Mouse (Mus musculus) forebrain, embryonic 11.5 days (tissue): ENCODE measurements around the gene Smg5. TPM values are rescaled to one million over a fixed set of nuclear protein-coding genes. Genes with fewer than 3 reads are reported as not detected.

Experiments
- ATAC-seq: fragments of 200-750 bp; cut with Nextera tagmentation; replicated peaks from 2 replicates; pipeline ENCODE4 v1.8.0; 2017; ENCODE audit warnings: moderate TSS enrichment; ENCODE audit not compliant: low FRiP score
- DNase-seq: peaks from one replicate; pipeline ENCODE4 v3.0.0-alpha.2; 2017; ENCODE audit warnings: low spot score
- H3K27ac ChIP-seq: fragments of 300-500 bp; sonication (generic); 2 replicates; pipeline ENCODE4 v1.5.1; 2014; ENCODE audit warnings: low read depth, low read length
- H3K27me3 ChIP-seq: fragments of 300-500 bp; sonication (generic); 2 replicates; pipeline ENCODE4 v1.6.1; 2014; ENCODE audit warnings: mild to moderate bottlenecking, low read length, mixed read lengths; ENCODE audit not compliant: control insufficient read depth, insufficient read depth
- H3K36me3 ChIP-seq: fragments of 300-500 bp; sonication (generic); 2 replicates; pipeline ENCODE4 v1.6.1; 2014; ENCODE audit warnings: mild to moderate bottlenecking, low read length, moderate library complexity, mixed read lengths; ENCODE audit not compliant: control insufficient read depth, insufficient read depth
- H3K4me1 ChIP-seq: fragments of 300-500 bp; sonication (generic); replicated peaks from 2 replicates; pipeline ENCODE4 v1.6.1; 2014; ENCODE audit warnings: low read length, mixed read lengths; ENCODE audit not compliant: control insufficient read depth, insufficient read depth
- H3K4me2 ChIP-seq: fragments of 300-500 bp; sonication (generic); 2 replicates; pipeline ENCODE4 v1.6.1; 2014; ENCODE audit warnings: low read depth, mild to moderate bottlenecking, low read length, moderate library complexity, mixed read lengths; ENCODE audit not compliant: severe bottlenecking
- H3K4me3 ChIP-seq: fragments of 300-500 bp; sonication (generic); 2 replicates; pipeline ENCODE4 v1.5.1; 2014; ENCODE audit warnings: low read depth, low read length
- H3K9ac ChIP-seq: fragments of 300-500 bp; sonication (generic); 2 replicates; pipeline ENCODE4 v1.6.1; 2014; ENCODE audit warnings: low read length
- H3K9me3 ChIP-seq: fragments of 300-500 bp; sonication (generic); 2 replicates; pipeline ENCODE4 v1.6.1; 2016; ENCODE audit warnings: low read length, mixed read lengths; ENCODE audit not compliant: control insufficient read depth
- WGBS: fragments of 180-500 bp; shearing (Covaris S2); extraction: QIAGEN DNeasy Blood & Tissue Kit; methylation state at CpG from one replicate; pipeline ENCODE4 v1.1.7; 2014; 5-methylcytosine and 5-hydroxymethylcytosine counted together
- polyA plus RNA-seq: library from polyadenylated mRNA; unstranded; fragments of >200 nt; fragmentation: Nextera tagmentation; extraction: Ambion mirVana; gene quantifications from 2 replicates; pipeline ENCODE4 v1.2.1, GENCODE M21; 2014

The Smg5 gene
- polyA plus RNA-seq, 1 experiment from 2014 or later, result 70.6 TPM

DNA sequence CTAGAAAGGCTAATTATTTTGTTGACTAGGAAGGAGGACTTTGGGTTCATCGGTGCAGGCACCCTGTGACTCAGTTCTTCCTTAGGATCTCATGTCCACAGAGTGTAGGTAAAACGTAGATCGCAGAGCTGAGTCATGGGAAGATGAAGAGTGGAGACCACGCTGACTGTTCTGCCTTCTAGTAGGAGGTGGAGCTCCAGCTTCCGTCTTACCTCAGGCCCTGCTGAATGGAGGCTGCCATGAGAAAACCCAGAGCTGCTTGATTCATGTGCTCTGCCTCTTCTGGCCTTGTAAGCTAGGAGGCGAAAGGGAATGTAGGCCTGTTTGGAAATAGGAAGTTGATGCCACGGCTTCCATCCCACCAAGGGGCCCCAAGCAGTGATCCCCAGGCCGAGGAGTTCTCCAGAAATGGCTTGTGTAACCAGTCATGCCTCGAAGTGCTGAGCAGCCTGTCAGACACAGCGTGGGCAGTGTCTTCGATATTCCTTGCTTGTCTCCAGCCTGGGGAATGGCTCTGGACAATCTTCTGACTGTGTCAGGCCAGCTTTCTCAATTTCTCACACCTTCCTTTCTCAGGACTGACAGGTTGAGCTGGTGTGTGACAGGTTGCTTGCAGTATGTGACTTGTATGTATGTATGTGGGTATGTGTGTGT is 1.4 kb downstream of the Smg5 start:
- Histone ChIP-seq H3K36me3 (no peaks in the 10 kb centered on the region; the same call in 1 of the 2 replicates), H3K9me3 (no peaks in the 10 kb centered on the region), H3K4me2 (peak overlapping the region; percentile 58; the same call in 1 of the 2 replicates), H3K27ac (no peak overlapping the region), H3K27me3 (no peaks in the 10 kb centered on the region), H3K9ac (no peak overlapping the region), H3K4me3 (0 out of 2 replicates have a peak overlapping the region, but pooled peaks have one; percentile 6), H3K4me1 (no peaks in the 10 kb centered on the region; the same call in 1 of the 2 replicates)
- WGBS, result 93% methylated on average over 11 of the region's 11 CpGs
- peak; percentile 47 for DNase-seq
- no peak for ATAC-seq

DNA sequence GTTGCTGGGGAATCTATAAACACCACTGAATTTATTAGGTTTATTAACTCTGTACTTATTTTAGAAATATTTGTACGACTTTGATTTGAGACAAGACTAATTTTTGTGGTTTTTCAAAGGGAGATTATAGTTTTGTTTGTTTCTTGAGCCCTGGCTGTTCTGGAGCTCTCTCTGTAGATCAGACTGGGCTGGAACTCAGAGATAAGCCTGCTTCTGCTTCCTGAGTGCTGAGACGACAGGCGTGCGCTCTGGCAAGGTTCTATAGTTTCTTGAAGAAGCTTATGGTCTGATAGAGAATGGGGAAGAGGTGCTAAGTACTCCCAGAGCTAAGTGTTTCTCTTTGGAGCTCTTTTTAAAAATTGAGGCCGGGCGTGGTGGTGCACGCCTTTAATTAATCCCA is 2.3 kb downstream of the Smg5 start:
- H3K4me2 ChIP-seq, result no peak overlapping the region
- no peaks in the 10 kb centered on the region for H3K27me3 ChIP-seq
- no peak for ATAC-seq
- H3K27ac ChIP-seq, result no peak overlapping the region
- peaks cover 6% of the 10 kb centered on the region; the same call in 1 of the 2 replicates for H3K36me3 ChIP-seq
- H3K9ac ChIP-seq, result no peak overlapping the region
- H3K4me1 ChIP-seq, result no peaks in the 10 kb centered on the region; the same call in 1 of the 2 replicates
- no peaks in the 10 kb centered on the region for H3K9me3 ChIP-seq
- DNase-seq, result peak; percentile 39
- WGBS, result 90% methylated on average over 7 of the region's 7 CpGs
- no peak overlapping the region for H3K4me3 ChIP-seq

GRCm38 (mm10) chr3:88339006-88339405 is 2.9 kb downstream of the Smg5 start:
- H3K9me3 ChIP-seq, result no peaks in the 10 kb centered on the region
- no peaks in the 10 kb centered on the region; the same call in 1 of the 2 replicates for H3K4me1 ChIP-seq
- H3K9ac ChIP-seq, result no peak overlapping the region
- 83% methylated on average over 3 of the region's 3 CpGs for WGBS
- H3K36me3 ChIP-seq, result peaks cover 6% of the 10 kb centered on the region; the same call in 1 of the 2 replicates
- DNase-seq (no peak), ATAC-seq (no peak)
- no peak overlapping the region for H3K27ac ChIP-seq
- no peak overlapping the region for H3K4me2 ChIP-seq
- H3K27me3 ChIP-seq, result no peaks in the 10 kb centered on the region
- no peak overlapping the region for H3K4me3 ChIP-seq

- Histone ChIP-seq H3K4me2 (no peak overlapping the region), H3K4me1 (no peaks in the 10 kb centered on the region), H3K27ac (no peak overlapping the region), H3K9me3 (no peaks in the 10 kb centered on the region), H3K36me3 (peaks cover 46% of the 10 kb centered on the region), H3K27me3 (no peaks in the 10 kb centered on the region), H3K4me3 (no peak overlapping the region), H3K9ac (no peak overlapping the region)
- ATAC-seq, result no peak
- 95% methylated on average over 13 of the region's 13 CpGs for WGBS
- DNase-seq, result no peak
Measured at GRCm38 (mm10) chr3:88350732-88351131, 14.7 kb downstream of the Smg5 start.

DNA sequence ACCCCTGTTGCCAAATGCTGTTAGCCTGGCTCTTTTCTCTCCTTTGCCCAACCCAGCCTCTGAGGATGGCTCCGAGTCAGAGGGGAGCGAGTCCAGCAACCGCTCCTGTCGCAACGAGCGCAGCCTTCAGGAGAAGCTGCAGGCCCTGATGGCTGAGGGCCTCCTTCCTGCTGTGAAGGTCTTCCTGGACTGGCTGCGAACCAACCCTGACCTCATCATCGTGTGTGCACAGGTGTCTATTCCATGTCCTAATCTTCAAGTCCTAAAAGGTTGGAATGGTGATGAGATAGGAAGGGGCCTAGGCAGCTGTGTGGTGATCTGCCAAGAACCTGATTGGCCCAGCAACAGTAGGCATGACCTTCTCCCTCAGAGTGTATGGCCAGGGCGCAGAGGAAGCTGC is 16.8 kb downstream of the Smg5 start:
- DNase-seq (no peak), ATAC-seq (no peak)
- H3K4me2 ChIP-seq, result no peak overlapping the region
- H3K9ac ChIP-seq, result no peak overlapping the region
- no peaks in the 10 kb centered on the region for H3K4me1 ChIP-seq
- WGBS, result 96% methylated on average over 9 of the region's 9 CpGs
- no peaks in the 10 kb centered on the region for H3K9me3 ChIP-seq
- H3K27ac ChIP-seq, result no peak overlapping the region
- no peaks in the 10 kb centered on the region for H3K27me3 ChIP-seq
- no peak overlapping the region for H3K4me3 ChIP-seq
- H3K36me3 ChIP-seq, result peaks cover 42% of the 10 kb centered on the region

GRCm38 (mm10) chr3:88354396-88355165 is 18.5 kb downstream of the Smg5 start:
- H3K36me3 ChIP-seq, result peaks cover 41% of the 10 kb centered on the region
- no peak overlapping the region for H3K4me3 ChIP-seq
- no peak overlapping the region for H3K27ac ChIP-seq
- H3K4me2 ChIP-seq, result no peak overlapping the region
- no peaks in the 10 kb centered on the region for H3K9me3 ChIP-seq
- DNase-seq (no peak), ATAC-seq (no peak)
- no peak overlapping the region for H3K9ac ChIP-seq
- WGBS, result 97% methylated on average over 8 of the region's 8 CpGs
- no peaks in the 10 kb centered on the region for H3K27me3 ChIP-seq
- no peaks in the 10 kb centered on the region for H3K4me1 ChIP-seq

DNA sequence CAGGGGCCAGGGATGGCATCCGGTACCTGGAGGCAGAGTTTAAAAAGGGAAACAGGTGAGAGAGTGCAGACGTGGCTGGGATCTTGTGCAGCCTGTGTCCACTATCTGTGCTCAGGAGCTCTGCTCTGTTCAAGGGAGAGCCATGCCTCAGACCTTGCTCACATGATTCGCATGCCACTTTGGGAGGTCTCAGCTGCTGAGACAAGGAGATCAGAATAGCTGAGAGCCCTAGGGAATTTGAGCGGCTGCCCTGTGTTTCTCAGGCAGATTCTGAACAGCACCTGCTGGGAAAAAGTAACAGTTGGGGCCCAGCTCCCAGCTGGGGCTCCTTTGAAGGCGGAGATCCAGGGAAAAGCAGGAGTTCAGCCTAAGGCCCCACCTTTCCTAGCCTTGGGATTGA is 23.5 kb downstream of the Smg5 start:
- Histone ChIP-seq H3K4me2 (no peak overlapping the region), H3K4me3 (no peak overlapping the region), H3K4me1 (no peaks in the 10 kb centered on the region; the same call in 1 of the 2 replicates), H3K27ac (no peak overlapping the region), H3K9me3 (no peaks in the 10 kb centered on the region), H3K36me3 (peaks cover 26% of the 10 kb centered on the region), H3K27me3 (peaks cover 1% of the 10 kb centered on the region; the same call in 1 of the 2 replicates), H3K9ac (no peak overlapping the region; the same call in 1 of the 2 replicates)
- WGBS, result 72% methylated on average over 5 of the region's 5 CpGs
- ATAC-seq, result no peak
- no peak for DNase-seq

DNA sequence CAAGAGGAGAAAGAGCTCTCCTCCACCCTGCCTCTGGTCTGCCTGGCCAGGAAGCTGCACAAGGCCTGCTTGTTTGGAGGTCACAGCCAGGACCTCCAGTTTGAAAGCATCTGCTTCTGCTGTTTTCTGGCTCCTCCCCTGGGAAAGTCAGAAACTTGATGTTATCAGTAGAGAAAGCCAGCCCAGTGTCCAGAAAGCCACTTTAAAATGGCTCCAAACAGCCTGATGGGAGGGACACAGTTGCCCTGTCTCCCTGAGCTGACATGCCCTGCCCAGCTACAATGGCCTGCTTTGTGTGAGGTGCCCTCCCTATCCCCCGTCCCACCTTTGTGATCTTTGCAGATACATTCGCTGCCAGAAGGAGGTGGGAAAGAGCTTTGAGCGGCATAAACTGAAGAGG is 23.9 kb downstream of the Smg5 start:
- no peak overlapping the region; the same call in 1 of the 2 replicates for H3K9ac ChIP-seq

More for the DNA sequence above, 23.9 kb downstream of the Smg5 start:
- DNase-seq, result no peak
- H3K4me1 ChIP-seq, result no peaks in the 10 kb centered on the region; the same call in 1 of the 2 replicates
- H3K9me3 ChIP-seq, result no peaks in the 10 kb centered on the region
- H3K27ac ChIP-seq, result no peak overlapping the region
- H3K27me3 ChIP-seq, result peaks cover 4% of the 10 kb centered on the region; the same call in 1 of the 2 replicates
- peaks cover 23% of the 10 kb centered on the region for H3K36me3 ChIP-seq
- no peak overlapping the region for H3K4me2 ChIP-seq
- 65% methylated on average over 3 of the region's 3 CpGs for WGBS
- H3K4me3 ChIP-seq, result no peak overlapping the region
- no peak for ATAC-seq
